Mouse (Mus musculus) embryonic facial prominence, embryonic 12.5 days (tissue): ENCODE measurements around the gene Man2a1. TPM values are rescaled to one million over a fixed set of nuclear protein-coding genes. Genes with fewer than 3 reads are reported as not detected.
A peak's percentile ranks its signal among the peaks of the same experiment; 100 is the strongest.

Experiments used
- ATAC-seq: fragments of 200-750 bp; cut with Nextera tagmentation; 2 replicates; pipeline ENCODE4 v1.8.0; 2017; ENCODE audit not compliant: insufficient number of reproducible peaks, insufficient read depth, low FRiP score, low TSS enrichment
- H3K27ac ChIP-seq: fragments of 300-500 bp; sonication (generic); 2 replicates; pipeline ENCODE4 v1.5.1; 2016; ENCODE audit warnings: mild to moderate bottlenecking
- H3K27me3 ChIP-seq: fragments of 300-500 bp; sonication (generic); 2 replicates; pipeline ENCODE4 v1.6.1; 2016; ENCODE audit warnings: mild to moderate bottlenecking, moderate library complexity
- H3K36me3 ChIP-seq: fragments of 300-500 bp; sonication (generic); 2 replicates; pipeline ENCODE4 v1.6.1; 2016; ENCODE audit warnings: mild to moderate bottlenecking
- H3K4me1 ChIP-seq: fragments of 300-500 bp; sonication (generic); 2 replicates; pipeline ENCODE4 v1.6.1; 2016
- H3K4me2 ChIP-seq: fragments of 300-500 bp; sonication (generic); replicated peaks from 2 replicates; pipeline ENCODE4 v1.6.1; 2016; ENCODE audit warnings: mild to moderate bottlenecking, moderate library complexity
- H3K4me3 ChIP-seq: fragments of 300-500 bp; sonication (generic); 2 replicates; pipeline ENCODE4 v1.5.1; 2016; ENCODE audit warnings: mild to moderate bottlenecking
- H3K9ac ChIP-seq: fragments of 300-500 bp; sonication (generic); 2 replicates; pipeline ENCODE4 v1.6.1; 2016; ENCODE audit warnings: mild to moderate bottlenecking, moderate library complexity
- H3K9me3 ChIP-seq: fragments of 300-500 bp; sonication (generic); 2 replicates; pipeline ENCODE4 v1.6.1; 2016; ENCODE audit warnings: mild to moderate bottlenecking, moderate library complexity
- WGBS: fragments of 180-500 bp; shearing (Covaris S2); methylation state at CpG from one replicate; pipeline ENCODE4 v1.1.7; 2016; 5-methylcytosine and 5-hydroxymethylcytosine counted together
- polyA plus RNA-seq: library from polyadenylated mRNA; unstranded; fragments of >200 nt; fragmentation: Nextera tagmentation; extraction: Ambion mirVana; gene quantifications from 2 replicates; pipeline ENCODE4 v1.2.1, GENCODE M21; 2016

Gene Man2a1
- polyA plus RNA-seq, 1 experiment from 2014 or later, result 10.0 TPM

GRCm38 (mm10) chr17:64581133-64581532, 19.4 kb upstream of the Man2a1 start:
- no peaks in the 10 kb centered on the region for H3K9me3 ChIP-seq
- H3K4me2 ChIP-seq, result no peak overlapping the region
- no peak for ATAC-seq
- no peak overlapping the region for H3K4me3 ChIP-seq
- H3K9ac ChIP-seq, result no peak overlapping the region
- no peaks in the 10 kb centered on the region for H3K4me1 ChIP-seq
- H3K27ac ChIP-seq, result no peak overlapping the region
- no peaks in the 10 kb centered on the region for H3K27me3 ChIP-seq
- WGBS, result 87% methylated on average over 6 of the region's 6 CpGs
- H3K36me3 ChIP-seq, result no peaks in the 10 kb centered on the region

GRCm38 (mm10) chr17:64581962-64582361, 18.6 kb upstream of the Man2a1 start:
- no peak overlapping the region for H3K27ac ChIP-seq
- H3K4me2 ChIP-seq, result no peak overlapping the region
- H3K9me3 ChIP-seq, result no peaks in the 10 kb centered on the region
- H3K36me3 ChIP-seq, result no peaks in the 10 kb centered on the region
- no peak overlapping the region for H3K9ac ChIP-seq
- H3K4me3 ChIP-seq, result no peak overlapping the region
- H3K4me1 ChIP-seq, result no peaks in the 10 kb centered on the region
- no peaks in the 10 kb centered on the region for H3K27me3 ChIP-seq
- ATAC-seq, result no peak
- 88% methylated on average over 3 of the region's 3 CpGs for WGBS

GRCm38 (mm10) chr17:64590483-64590882, 10.1 kb upstream of the Man2a1 start:
- H3K36me3 ChIP-seq, result no peaks in the 10 kb centered on the region
- no peak overlapping the region for H3K27ac ChIP-seq
- no peak for ATAC-seq
- 37% methylated on average over 4 of the region's 4 CpGs for WGBS
- no peaks in the 10 kb centered on the region for H3K9me3 ChIP-seq
- no peak overlapping the region for H3K9ac ChIP-seq
- H3K4me2 ChIP-seq, result no peak overlapping the region
- no peaks in the 10 kb centered on the region for H3K4me1 ChIP-seq
- H3K27me3 ChIP-seq, result no peaks in the 10 kb centered on the region
- H3K4me3 ChIP-seq, result no peak overlapping the region

DNA sequence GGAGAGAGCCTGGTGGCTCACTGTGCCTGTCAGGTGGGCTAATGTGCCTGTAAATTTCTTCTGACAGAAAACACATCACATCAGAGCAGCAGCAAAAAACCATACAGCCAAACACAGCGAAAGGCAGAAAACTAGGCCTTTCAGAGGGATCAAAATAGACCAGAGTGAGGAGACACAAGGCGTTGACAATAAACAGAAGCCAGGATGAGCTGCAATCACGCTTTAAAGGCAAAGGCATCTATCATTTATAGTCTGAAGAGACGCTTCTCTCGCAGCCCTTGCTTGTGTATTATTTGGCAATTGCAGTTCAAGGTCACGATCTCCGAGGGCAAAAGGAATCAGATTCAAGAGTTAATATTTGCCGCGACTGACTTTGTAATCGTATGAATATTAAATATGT, 9.2 kb upstream of the Man2a1 start:
- no peak overlapping the region for H3K4me3 ChIP-seq
- 86% methylated on average over 10 of the region's 10 CpGs for WGBS
- no peak for ATAC-seq
- no peaks in the 10 kb centered on the region for H3K9me3 ChIP-seq
- H3K4me1 ChIP-seq, result no peaks in the 10 kb centered on the region
- H3K36me3 ChIP-seq, result no peaks in the 10 kb centered on the region
- no peaks in the 10 kb centered on the region for H3K27me3 ChIP-seq
- H3K9ac ChIP-seq, result no peak overlapping the region
- no peak overlapping the region for H3K27ac ChIP-seq
- H3K4me2 ChIP-seq, result no peak overlapping the region

DNA sequence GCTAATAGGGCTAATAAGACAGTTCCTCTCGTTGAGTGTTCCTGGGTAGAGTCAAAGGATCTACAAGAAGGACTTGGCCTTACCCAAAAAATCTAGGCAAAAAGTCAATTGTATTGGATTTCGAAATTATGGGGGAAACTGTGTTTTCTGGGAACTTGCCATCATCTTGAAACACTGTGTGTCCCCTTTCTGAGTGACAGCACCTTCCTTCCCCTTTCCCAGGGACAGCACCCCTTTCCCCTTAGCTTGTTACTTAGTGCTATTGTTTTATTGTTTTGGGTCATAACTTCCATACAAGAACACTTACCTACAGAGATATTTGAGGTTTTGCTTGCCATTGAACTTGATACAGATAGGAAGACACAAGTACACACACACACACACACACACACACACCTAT, 8.2 kb upstream of the Man2a1 start:
- WGBS, result 80% methylated on average over 2 of the region's 2 CpGs
- Histone ChIP-seq H3K9ac (no peak overlapping the region), H3K4me1 (no peaks in the 10 kb centered on the region), H3K9me3 (no peaks in the 10 kb centered on the region), H3K4me3 (no peak overlapping the region), H3K4me2 (no peak overlapping the region), H3K36me3 (no peaks in the 10 kb centered on the region), H3K27me3 (no peaks in the 10 kb centered on the region), H3K27ac (no peak overlapping the region)
- ATAC-seq, result no peak

- Histone ChIP-seq H3K27me3 (no peaks in the 10 kb centered on the region), H3K9me3 (no peaks in the 10 kb centered on the region), H3K27ac (no peak overlapping the region), H3K4me2 (no peak overlapping the region), H3K9ac (no peak overlapping the region), H3K4me1 (no peaks in the 10 kb centered on the region), H3K36me3 (no peaks in the 10 kb centered on the region), H3K4me3 (no peak overlapping the region)
- WGBS, result 84% methylated on average over 3 of the region's 3 CpGs
- no peak for ATAC-seq
Measured at GRCm38 (mm10) chr17:64592788-64593187, 7.7 kb upstream of the Man2a1 start.

DNA sequence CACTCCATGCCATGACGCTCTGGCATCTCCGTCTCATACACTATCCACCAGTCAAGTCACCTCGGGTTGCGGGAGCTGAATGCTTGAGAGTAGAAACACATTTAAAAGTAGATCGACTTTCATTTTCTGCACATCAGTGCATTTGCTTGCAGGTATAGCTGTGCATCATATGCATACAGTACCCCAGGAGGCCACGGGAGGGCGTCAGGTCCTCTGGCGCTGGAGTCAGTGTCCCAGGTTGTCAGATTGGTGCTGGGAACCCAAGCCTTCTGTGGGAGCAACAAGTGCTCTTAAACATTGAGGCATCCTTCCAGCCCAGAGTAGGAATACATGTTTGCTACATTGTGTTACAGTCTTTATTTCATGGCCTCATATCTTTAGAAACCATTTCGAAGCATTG, 2.8 kb upstream of the Man2a1 start:
- no peak overlapping the region for H3K4me3 ChIP-seq
- H3K9ac ChIP-seq, result no peak overlapping the region
- 0 out of 2 replicates have a peak, but pooled peaks cover 5% of the 10 kb centered on the region for H3K4me1 ChIP-seq
- H3K4me2 ChIP-seq, result no peak overlapping the region
- H3K27me3 ChIP-seq, result no peaks in the 10 kb centered on the region
- H3K27ac ChIP-seq, result no peak overlapping the region
- ATAC-seq, result no peak
- H3K9me3 ChIP-seq, result no peaks in the 10 kb centered on the region
- H3K36me3 ChIP-seq, result no peaks in the 10 kb centered on the region
- 84% methylated on average over 9 of the region's 9 CpGs for WGBS

DNA sequence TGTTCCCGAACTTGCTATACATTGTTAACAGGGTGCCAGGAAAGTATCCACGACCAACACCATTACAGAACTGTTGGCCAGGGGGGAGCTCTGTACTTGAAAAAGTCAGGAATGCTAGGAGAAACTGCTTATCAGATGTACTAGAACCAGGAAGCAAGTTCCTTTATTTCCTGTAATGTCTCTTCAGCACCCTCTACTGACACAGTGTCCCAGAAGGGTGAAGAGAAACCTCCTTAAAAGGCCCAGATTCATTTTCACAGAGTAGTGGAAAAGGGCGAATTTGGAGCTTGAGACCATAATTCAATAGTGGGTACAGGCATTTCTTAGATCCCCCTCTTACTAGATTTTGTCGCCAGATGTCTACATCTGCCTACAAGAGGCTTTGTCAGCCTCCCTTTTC, 620 bp upstream of the Man2a1 start:
- ATAC-seq, result no peak
- no peak overlapping the region for H3K9ac ChIP-seq
- H3K4me1 ChIP-seq, result peaks cover 19% of the 10 kb centered on the region
- no peaks in the 10 kb centered on the region for H3K27me3 ChIP-seq
- no peaks in the 10 kb centered on the region for H3K9me3 ChIP-seq
- WGBS, result 27% methylated on average over 4 of the region's 4 CpGs
- H3K36me3 ChIP-seq, result no peaks in the 10 kb centered on the region
- H3K4me2 ChIP-seq, result peak overlapping the region; percentile 92
- H3K4me3 ChIP-seq, result peak overlapping the region; percentile 79
- H3K27ac ChIP-seq, result peak overlapping the region; percentile 87

DNA sequence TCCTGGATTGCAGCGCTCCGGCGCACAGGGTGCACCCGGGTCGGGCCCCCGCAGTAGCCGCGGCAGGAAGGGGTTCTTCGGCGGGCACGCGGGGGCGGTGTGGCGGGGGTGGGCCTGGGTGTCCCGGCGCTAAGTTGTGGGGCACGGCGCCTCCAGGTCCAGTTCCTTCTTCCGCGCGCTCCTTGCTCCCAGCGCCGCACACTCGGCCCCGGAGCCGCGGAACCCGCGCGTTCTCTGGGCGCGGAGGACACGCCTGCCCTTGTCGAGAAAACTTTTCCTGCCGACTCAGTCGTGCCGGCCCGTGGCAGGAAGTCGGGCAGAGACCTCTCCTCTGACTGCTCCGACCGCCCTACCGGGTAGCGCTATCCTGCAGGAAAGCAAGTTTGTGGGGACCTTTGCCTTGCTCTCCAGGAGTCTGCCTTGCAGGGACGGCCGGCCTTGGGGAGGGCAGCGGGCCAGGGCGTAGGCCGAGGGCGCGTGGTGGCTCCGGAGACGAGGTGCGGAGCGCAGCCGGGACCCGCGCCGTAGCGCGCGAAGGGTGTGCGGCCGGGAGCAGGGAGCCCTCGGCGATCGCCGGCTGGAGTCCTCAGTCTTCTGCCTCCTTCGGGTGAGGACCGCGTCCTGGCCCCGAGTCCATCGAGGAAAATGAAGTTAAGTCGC, 685 bp downstream of the Man2a1 start:
- under 1% methylated on average over 67 of the region's 73 CpGs for WGBS
- Histone ChIP-seq H3K27me3 (no peaks in the 10 kb centered on the region), H3K4me1 (peaks cover 19% of the 10 kb centered on the region)

GRCm38 (mm10) chr17:64601751-64602578, 1.4 kb downstream of the Man2a1 start:
- H3K9me3 ChIP-seq, result no peaks in the 10 kb centered on the region
- peak overlapping the region; percentile 87; the same call in 1 of the 2 replicates for H3K27ac ChIP-seq
- peak overlapping the region; percentile 79 for H3K4me3 ChIP-seq
- peak overlapping the region; percentile 88 for H3K9ac ChIP-seq
- H3K27me3 ChIP-seq, result no peaks in the 10 kb centered on the region
- H3K4me2 ChIP-seq, result peak overlapping the region; percentile 92
- peaks cover 19% of the 10 kb centered on the region for H3K4me1 ChIP-seq
- WGBS, result under 1% methylated on average over 44 of the region's 44 CpGs
- no peaks in the 10 kb centered on the region for H3K36me3 ChIP-seq
- no peak for ATAC-seq

More for the DNA sequence above, 685 bp downstream of the Man2a1 start:
- peak overlapping the region; percentile 87 for H3K27ac ChIP-seq
- no peaks in the 10 kb centered on the region for H3K36me3 ChIP-seq
- H3K4me3 ChIP-seq, result peak overlapping the region; percentile 79
- H3K9me3 ChIP-seq, result no peaks in the 10 kb centered on the region
- H3K4me2 ChIP-seq, result peak overlapping the region; percentile 92
- peak overlapping the region; percentile 88 for H3K9ac ChIP-seq
- ATAC-seq, result peak; percentile 57

DNA sequence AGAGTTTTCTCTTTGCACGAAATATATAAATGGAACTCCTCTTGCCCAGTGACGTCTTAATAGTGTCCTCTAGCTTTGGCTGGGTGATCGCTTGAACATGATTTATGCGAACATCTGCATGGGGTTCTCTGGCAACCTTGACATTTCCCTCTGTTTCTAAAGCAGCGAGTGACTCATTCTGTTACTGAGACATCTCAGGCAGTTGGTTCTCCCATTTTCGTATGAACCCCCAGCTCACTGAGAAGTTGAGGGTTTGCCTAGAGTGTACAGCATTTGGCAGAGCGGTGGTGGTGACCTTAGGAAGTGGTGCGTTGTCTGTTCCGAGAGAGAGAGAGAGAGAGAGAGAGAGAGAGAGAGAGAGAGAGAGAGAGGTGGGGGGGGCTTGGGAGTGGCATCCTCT, 2.6 kb downstream of the Man2a1 start:
- no peaks in the 10 kb centered on the region for H3K27me3 ChIP-seq
- H3K27ac ChIP-seq, result no peak overlapping the region
- peak overlapping the region; percentile 79 for H3K4me3 ChIP-seq
- WGBS, result 63% methylated on average over 9 of the region's 9 CpGs
- H3K9ac ChIP-seq, result peak overlapping the region; percentile 4; the same call in 1 of the 2 replicates
- no peaks in the 10 kb centered on the region for H3K36me3 ChIP-seq
- H3K4me1 ChIP-seq, result peaks cover 19% of the 10 kb centered on the region
- ATAC-seq, result no peak
- H3K9me3 ChIP-seq, result no peaks in the 10 kb centered on the region
- peak overlapping the region; percentile 92 for H3K4me2 ChIP-seq

GRCm38 (mm10) chr17:64603534-64603933, 3.0 kb downstream of the Man2a1 start:
- no peaks in the 10 kb centered on the region for H3K27me3 ChIP-seq
- H3K4me1 ChIP-seq, result peaks cover 19% of the 10 kb centered on the region
- H3K36me3 ChIP-seq, result no peaks in the 10 kb centered on the region
- 82% methylated on average over 5 of the region's 5 CpGs for WGBS
- H3K27ac ChIP-seq, result no peak overlapping the region
- no peaks in the 10 kb centered on the region for H3K9me3 ChIP-seq
- H3K9ac ChIP-seq, result no peak overlapping the region
- ATAC-seq, result no peak
- H3K4me3 ChIP-seq, result peak overlapping the region; percentile 79
- peak overlapping the region; percentile 92 for H3K4me2 ChIP-seq
